Mouse (Mus musculus) Muller cell, postnatal 12 days (primary cell): ENCODE data around the gene Tab1.

Experiments used
- DNase-seq: peaks from one replicate; pipeline ENCODE4 v3.0.0-alpha.2; 2015; ENCODE audit errors: inconsistent ontology term

The Tab1 gene

GRCm38 (mm10) chr15:80132993-80133586 lies at the start of gene Tab1:
TSS of gene Tab1 (plus strand) at chr15:80133127.
- peak; percentile 96 for DNase-seq

- DNase-seq: peak; percentile 94
These were observed 49.6 kb upstream of the Tab1 start for GRCm38 (mm10) chr15:80083276-80083731.

GRCm38 (mm10) chr15:80083740-80084139 lies 49.2 kb upstream of the Tab1 start:
- no peak for DNase-seq

- no peak for DNase-seq
These were observed 45.4 kb upstream of the Tab1 start for GRCm38 (mm10) chr15:80087406-80088012.

GRCm38 (mm10) chr15:80088637-80089036 lies 44.3 kb upstream of the Tab1 start:
- peak; percentile 81 for DNase-seq

GRCm38 (mm10) chr15:80090155-80090554 lies 42.8 kb upstream of the Tab1 start:
- DNase-seq: no peak

- no peak for DNase-seq
These were observed 42.2 kb upstream of the Tab1 start for GRCm38 (mm10) chr15:80090741-80091120.

- DNase-seq: peak; percentile 76
These were observed 41.6 kb upstream of the Tab1 start, which contains the start of the genes Syngr1 and Rpl3 for GRCm38 (mm10) chr15:80091121-80091955. TSS of gene Syngr1 (plus strand) at chr15:80091334. TSS of gene Rpl3 (minus strand) at chr15:80091868.

GRCm38 (mm10) chr15:80092041-80092441 lies 40.9 kb upstream of the Tab1 start:
- DNase-seq: no peak

- peak; percentile 91 for DNase-seq
These were observed 40.3 kb upstream of the Tab1 start for GRCm38 (mm10) chr15:80092599-80092998.

GRCm38 (mm10) chr15:80094201-80094600 lies 38.7 kb upstream of the Tab1 start:
- no peak for DNase-seq

GRCm38 (mm10) chr15:80095596-80095995 lies 37.3 kb upstream of the Tab1 start:
- peak; percentile 29 for DNase-seq

GRCm38 (mm10) chr15:80096406-80096805 lies 36.5 kb upstream of the Tab1 start:
- no peak for DNase-seq

- peak; percentile 57 for DNase-seq
These were observed 35.7 kb upstream of the Tab1 start for GRCm38 (mm10) chr15:80096946-80097881.

- no peak for DNase-seq
These were observed 34.9 kb upstream of the Tab1 start for GRCm38 (mm10) chr15:80097999-80098461.

GRCm38 (mm10) chr15:80098809-80099208 lies 34.1 kb upstream of the Tab1 start:
- peak; percentile 63 for DNase-seq

- DNase-seq: no peak
These were observed 33.5 kb upstream of the Tab1 start for GRCm38 (mm10) chr15:80099477-80099876.

- no peak for DNase-seq
These were observed 32.7 kb upstream of the Tab1 start for GRCm38 (mm10) chr15:80100196-80100595.

- no peak for DNase-seq
These were observed 32.1 kb upstream of the Tab1 start for GRCm38 (mm10) chr15:80100871-80101270.

GRCm38 (mm10) chr15:80101503-80101902 lies 31.4 kb upstream of the Tab1 start:
- DNase-seq: no peak

- no peak for DNase-seq
These were observed 30.4 kb upstream of the Tab1 start for GRCm38 (mm10) chr15:80102495-80102894.
